Mouse (Mus musculus) bone marrow macrophage, adult 2 months (primary cell): Measurements from ENCODE around the gene Mamstr. TPM values are rescaled to one million over a fixed set of nuclear protein-coding genes. Genes with fewer than 3 reads are reported as not detected.

Experiments used
- H3K27ac ChIP-seq: 2 replicates; pipeline ENCODE4 v1.5.1; 2012; ENCODE audit warnings: low read depth, low read length; ENCODE audit not compliant: insufficient read depth
- H3K4me1 ChIP-seq: 2 replicates; pipeline ENCODE4 v1.6.1; 2012; ENCODE audit warnings: low read length; ENCODE audit not compliant: control insufficient read depth, insufficient read depth
- H3K4me3 ChIP-seq: 2 replicates; pipeline ENCODE4 v1.5.1; 2012; ENCODE audit warnings: mild to moderate bottlenecking, low read length, moderate library complexity; ENCODE audit not compliant: insufficient read depth
- CTCF ChIP-seq: IDR thresholded peaks from 2 replicates; pipeline ENCODE4 v1.5.1; 2012; ENCODE audit warnings: low read depth, mild to moderate bottlenecking, low read length, moderate library complexity
- POLR2A ChIP-seq: IDR thresholded peaks from 2 replicates; pipeline ENCODE4 v1.6.1; 2012; ENCODE audit warnings: mild to moderate bottlenecking, low read depth, low read length, borderline replicate concordance
- polyA plus RNA-seq: library from polyadenylated mRNA; stranded (reverse); fragments of >200 nt; gene quantifications from 2 replicates; pipeline ENCODE4 v1.2.4, GENCODE M21; 2012; ENCODE audit not compliant: missing spikeins, insufficient read depth, insufficient read length

Gene Mamstr
- polyA plus RNA-seq, 1 experiment, result not detected

DNA sequence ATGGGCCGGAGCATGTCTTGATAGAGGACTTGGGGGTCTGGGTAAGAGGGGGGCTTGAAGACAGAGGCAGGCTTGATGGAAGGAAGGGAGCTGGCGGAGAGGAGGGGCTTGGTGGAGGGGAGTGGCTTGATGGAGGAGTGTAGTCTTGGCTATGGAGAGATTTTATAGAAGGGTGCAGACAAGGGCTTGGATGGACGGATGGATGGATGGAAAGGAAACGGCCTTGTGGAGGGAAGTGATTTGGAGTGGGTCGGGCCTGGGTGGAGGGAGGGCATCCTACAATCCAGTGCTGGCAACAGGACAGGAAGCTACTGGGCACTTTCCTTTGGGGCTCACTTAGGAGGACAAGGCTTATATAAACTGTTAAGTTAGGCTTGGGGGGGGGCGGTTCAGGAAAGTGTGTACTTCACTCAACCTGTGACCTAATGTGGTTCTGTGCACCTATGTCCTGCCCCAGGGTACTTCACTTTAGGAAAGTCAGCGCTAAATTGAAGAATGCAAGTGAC lies 13.2 kb upstream of the Mamstr start:
- H3K4me3 ChIP-seq, result no peak overlapping the region
- no peak for TF ChIP-seq CTCF
- no peak for TF ChIP-seq POLR2A

GRCm38 (mm10) chr7:45627261-45627660 lies 12.5 kb upstream of the Mamstr start, which contains the start of gene Rasip1:
Gene Rasip1 (plus strand): TSS chr7:45627488.
- H3K27ac ChIP-seq, result no peak within 1 kb of the TSS
- TF ChIP-seq POLR2A (no peak), CTCF (no peak)
- 0 out of 2 replicates have a peak, but pooled peaks cover 2% of the 10 kb centered on the region for H3K4me1 ChIP-seq
- H3K4me3 ChIP-seq, result peak within 1 kb of the TSS; percentile 77

More for the DNA sequence above, 13.2 kb upstream of the Mamstr start:
- H3K27ac ChIP-seq, result no peak overlapping the region
- 0 out of 2 replicates have a peak, but pooled peaks cover 2% of the 10 kb centered on the region for H3K4me1 ChIP-seq

DNA sequence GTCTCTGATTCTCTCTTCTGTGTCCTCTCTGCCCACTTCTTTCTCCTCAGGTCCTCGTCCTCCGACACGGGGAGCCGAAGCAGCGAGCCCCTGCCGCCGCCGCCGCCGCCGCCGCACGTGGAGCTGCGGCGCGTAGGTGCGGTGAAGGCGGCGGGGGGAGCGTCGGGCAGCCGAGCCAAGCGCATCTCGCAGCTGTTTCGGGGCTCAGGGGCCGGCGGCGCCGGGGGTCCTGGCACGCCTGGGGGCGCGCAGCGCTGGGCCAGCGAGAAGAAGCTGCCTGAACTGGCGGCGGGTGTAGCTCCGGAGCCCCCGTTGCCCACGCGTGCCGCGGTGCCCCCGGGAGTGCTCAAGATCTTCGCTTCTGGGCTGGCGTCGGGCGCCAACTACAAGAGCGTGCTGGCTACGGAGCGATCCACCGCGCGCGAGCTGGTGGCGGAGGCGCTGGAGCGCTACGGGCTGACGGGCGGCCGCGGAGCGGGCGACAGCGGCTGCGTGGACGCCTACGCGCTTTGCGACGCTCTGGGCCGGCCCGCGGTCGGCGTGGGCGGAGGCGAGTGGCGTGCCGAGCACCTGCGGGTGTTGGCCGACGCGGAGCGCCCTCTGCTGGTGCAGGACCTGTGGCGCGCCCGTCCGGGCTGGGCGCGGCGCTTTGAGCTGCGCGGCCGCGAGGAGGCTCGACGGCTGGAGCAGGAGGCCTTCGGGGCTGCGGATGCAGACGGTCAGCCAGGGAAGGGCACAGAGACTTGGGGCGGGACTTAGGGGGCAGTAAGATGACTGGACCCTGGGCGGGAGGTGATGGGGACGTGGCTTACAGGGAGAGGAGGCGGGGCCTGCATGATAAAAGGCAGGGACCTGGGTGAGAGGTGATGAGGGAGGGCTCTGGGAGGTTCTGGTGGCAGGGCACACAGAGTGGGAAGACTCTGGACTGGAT lies 11.1 kb upstream of the Mamstr start:
- Histone ChIP-seq H3K27ac (no peak overlapping the region), H3K4me3 (peak overlapping the region; percentile 77), H3K4me1 (0 out of 2 replicates have a peak, but pooled peaks cover 2% of the 10 kb centered on the region)
- TF ChIP-seq POLR2A (no peak), CTCF (peak; percentile 26; the same call in 1 of the 2 replicates)

GRCm38 (mm10) chr7:45630064-45630907 lies 9.5 kb upstream of the Mamstr start:
- no peak overlapping the region for H3K4me3 ChIP-seq
- no peak for TF ChIP-seq POLR2A
- TF ChIP-seq CTCF, result no peak
- H3K4me1 ChIP-seq, result peaks cover 8% of the 10 kb centered on the region
- no peak overlapping the region for H3K27ac ChIP-seq

DNA sequence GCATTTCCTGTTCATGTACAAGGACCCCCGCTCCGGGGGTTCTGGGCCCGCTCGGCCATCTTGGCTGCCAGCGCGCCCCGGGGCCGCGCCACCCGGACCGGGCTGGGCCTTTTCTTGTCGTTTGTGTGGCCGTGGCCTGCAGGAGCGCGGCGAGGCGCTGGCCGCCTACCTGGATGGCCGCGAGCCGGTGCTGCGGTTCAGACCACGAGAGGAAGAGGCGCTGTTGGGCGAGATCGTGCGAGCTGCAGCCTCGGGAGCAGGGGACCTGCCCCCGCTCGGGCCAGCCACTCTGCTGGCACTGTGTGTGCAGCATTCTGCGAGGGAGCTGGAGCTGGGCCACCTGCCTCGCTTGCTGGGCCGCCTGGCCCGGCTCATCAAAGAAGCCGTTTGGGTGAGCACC lies 7.3 kb upstream of the Mamstr start:
- H3K4me1 ChIP-seq, result peaks cover 15% of the 10 kb centered on the region
- H3K27ac ChIP-seq, result no peak overlapping the region
- H3K4me3 ChIP-seq, result no peak overlapping the region
- TF ChIP-seq CTCF, result no peak
- no peak for TF ChIP-seq POLR2A

GRCm38 (mm10) chr7:45634946-45635681 lies 4.7 kb upstream of the Mamstr start:
- H3K27ac ChIP-seq, result peak overlapping the region; percentile 42
- H3K4me3 ChIP-seq, result no peak overlapping the region

DNA sequence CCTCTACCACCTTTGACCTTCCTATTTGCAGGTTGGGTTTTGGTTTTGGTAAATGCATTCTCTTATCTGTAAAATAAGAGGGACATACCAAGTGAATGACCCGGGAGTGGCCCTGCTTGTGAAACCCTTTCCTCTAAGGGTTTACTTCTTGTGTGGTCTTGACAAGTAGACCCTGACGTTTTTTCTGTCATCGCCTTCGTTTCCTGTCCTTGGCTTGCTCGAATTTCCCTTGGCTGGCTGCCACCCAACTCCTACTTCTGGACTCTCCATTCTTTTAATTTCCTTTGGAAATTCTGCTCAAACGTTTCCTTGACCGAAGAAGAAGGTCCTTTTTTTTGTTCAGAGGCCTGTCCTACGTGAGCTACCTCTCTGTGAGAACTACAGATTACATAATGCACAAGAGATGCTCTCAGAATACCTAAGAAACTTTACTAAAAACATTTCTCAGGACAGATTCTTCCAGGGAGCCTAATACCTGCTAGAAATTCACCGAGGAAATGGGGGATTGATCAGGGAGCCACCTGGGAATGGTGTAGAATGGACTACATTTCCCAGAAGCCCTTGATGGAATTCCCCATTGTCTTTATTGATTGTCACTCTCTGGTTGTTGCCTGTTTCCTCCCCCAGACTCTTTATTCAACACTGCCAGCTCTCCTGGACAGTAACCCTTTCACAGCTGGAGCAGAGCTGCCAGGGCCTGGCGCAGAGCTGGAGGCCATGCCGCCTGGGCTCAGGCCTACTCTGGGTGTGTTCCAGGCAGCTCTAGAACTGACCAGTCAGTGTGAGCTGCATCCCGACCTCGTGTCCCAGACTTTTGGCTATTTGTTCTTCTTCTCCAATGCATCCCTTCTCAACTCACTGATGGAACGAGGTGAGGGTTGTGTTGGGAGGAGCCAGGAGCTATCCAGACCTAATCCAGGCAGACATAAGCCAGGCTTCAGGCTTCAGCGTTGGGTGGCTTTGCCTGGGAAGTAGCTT lies 3.8 kb upstream of the Mamstr start:
- TF ChIP-seq POLR2A (no peak), CTCF (no peak)
- H3K4me3 ChIP-seq, result no peak overlapping the region
- peak overlapping the region; percentile 42 for H3K27ac ChIP-seq
- peaks cover 14% of the 10 kb centered on the region for H3K4me1 ChIP-seq

More at GRCm38 (mm10) chr7:45634946-45635681, 4.7 kb upstream of the Mamstr start:
- peaks cover 12% of the 10 kb centered on the region for H3K4me1 ChIP-seq
- TF ChIP-seq CTCF, result no peak
- TF ChIP-seq POLR2A, result no peak

DNA sequence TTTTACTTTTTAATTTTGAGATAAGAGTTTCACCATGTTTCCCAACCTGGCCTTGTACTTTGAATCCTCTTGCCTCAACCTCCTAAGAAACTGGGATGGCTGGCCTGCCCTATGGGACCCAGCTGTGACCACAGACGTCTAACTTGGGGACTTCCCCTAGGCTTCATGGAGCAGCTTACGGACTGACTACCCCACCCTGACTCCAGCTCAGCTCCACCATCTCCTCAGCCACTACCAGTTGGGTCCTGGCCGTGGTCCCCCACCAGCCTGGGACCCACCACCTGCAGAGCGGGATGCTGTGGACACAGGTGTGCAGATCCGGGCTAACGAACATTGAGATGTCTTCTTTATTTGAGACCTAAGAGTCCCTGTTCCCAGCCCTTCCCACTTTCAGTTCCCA lies 2.1 kb upstream of the Mamstr start:
- H3K4me3 ChIP-seq, result no peak overlapping the region
- TF ChIP-seq CTCF, result no peak
- no peak for TF ChIP-seq POLR2A
- peaks cover 19% of the 10 kb centered on the region for H3K4me1 ChIP-seq
- no peak overlapping the region for H3K27ac ChIP-seq
